Mouse (Mus musculus) spleen, postnatal 14 days (tissue): Measurements from ENCODE around the gene Tmem238l.

Experiments used
- DNase-seq, 2 experiments: peaks; one replicate each; pipeline ENCODE4 v3.0.0; 2021 to 2022; ENCODE audit warnings: low spot score in 2 of 2

The Tmem238l gene

DNA sequence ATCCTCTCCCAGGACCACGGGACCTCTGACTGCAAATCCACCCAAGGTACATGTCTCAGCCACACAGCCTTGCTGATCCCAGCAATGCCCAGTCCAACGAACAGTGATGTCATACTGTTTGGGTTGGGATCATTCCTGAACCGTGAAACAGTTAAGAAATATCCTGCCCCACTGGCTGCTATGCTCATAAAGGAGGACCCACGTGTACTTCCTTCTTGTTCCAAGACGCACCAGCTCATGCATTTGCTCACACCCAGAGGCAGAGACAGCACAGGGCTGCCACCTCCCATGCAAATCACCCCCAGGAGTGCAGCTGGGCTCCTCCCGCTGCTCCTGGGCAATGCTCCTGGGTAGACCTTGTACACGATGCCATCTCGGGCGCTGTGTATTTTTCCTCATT lies at the start of gene Tmem238l:
Tmem238l (plus strand) TSS at position 336 of the 400 bp plus-strand sequence.
- no peak for DNase-seq

DNA sequence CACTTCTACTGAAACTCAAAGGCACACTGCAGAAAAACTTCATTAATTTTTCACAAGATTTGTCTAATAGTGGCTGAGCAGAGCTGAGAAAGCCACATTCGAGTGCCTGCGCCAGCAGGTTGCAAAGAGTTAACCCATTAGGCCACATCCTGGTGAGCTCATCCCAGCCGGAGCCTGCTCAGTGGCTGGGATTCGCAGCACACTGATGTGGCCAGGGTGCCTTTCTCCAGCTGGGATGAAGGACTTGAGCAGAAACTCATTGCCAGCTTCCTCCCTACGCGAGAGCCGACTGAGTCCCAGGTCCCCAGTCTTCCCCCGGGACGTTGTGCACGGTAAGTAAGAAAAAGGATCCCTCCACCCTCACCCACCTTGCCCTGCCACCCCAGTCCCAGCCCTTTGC lies 44.6 kb upstream of the Tmem238l start, which contains the start of gene Pirt:
Pirt (plus strand) TSS at position 171 of the 400 bp plus-strand sequence.
- DNase-seq: no peak

DNA sequence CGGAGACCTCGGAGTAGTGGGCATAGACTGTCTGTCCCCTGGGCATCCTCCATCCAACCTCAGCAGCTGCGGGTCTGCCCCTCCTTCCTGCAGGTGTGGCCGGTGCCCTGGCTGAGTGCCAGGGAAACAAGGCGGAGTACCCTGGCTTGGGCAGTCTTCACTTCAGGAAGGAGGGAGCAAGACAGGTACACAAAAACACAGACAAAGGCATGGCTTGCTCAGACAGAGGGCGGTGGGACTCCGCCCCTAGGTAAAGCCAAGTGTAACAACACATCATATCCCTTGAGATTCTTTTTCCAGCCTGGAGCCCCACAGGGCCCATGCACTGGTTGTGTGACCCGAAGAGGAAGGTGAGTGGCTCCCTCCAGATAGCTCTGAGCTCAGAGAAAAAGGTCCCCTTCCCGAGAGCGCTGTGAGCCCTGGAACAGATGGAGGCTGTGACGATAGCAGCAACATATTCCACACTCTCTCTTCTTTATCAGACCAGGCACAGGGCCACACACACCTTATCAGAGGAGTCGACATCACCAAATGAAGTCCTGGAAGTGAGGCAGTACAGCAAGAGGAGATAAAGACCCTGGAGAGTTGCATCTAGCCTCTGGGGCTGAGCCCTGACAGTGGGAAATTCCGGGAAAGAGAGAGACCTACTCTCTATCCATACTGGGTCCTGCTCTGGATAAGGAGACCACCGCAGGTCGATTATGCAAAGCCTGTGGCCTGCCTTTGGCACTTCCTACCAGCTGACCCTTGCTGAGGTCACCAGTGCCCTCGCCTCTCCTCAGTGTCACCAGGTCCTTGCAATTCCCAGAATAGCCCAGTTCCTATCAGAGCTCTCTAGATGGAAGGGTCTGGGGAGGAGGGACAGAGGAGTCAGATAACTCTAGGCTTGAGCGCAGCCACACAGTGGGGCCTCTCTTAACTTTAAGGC lies 43.6 kb upstream of the Tmem238l start:
- no peak for DNase-seq

DNA sequence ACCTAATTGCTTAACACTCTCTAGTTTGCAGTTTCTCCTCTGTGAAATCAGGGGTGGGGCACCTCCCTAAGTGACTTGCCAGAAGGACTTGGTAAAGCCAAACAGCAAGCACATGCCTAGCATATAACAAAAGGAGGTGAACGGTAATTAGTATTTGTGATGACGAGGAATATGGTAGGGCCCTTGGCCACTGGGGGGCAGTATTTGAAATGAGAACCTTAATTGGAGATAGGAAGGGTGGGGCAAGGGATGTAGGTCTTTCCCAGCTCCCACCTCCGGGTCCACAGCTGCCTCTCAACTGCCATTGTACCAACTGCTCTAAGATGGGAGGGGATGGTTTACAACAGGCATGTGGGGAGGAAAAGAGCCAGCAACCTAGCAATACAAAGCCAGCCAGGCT lies 42.2 kb upstream of the Tmem238l start:
- DNase-seq: no peak

DNA sequence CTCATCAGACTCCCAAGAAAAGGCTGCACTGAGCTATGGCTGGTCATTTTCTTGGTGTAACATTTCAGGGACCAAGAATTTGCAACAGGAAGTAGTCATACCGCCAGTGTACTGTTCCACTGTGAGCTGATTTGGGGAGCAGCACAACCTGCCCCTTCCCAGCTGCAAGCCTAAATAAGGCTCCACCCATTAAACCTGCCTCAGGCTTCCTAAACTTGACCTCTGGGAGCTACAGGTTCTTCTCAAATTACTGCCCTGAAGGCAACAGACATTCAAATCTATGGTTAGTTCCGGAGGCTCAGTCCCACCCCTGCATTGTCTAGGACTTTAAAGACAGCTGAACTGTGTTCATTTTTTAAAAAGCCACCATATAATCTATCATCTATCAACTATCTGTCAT lies 36.4 kb upstream of the Tmem238l start:
- no peak for DNase-seq

DNA sequence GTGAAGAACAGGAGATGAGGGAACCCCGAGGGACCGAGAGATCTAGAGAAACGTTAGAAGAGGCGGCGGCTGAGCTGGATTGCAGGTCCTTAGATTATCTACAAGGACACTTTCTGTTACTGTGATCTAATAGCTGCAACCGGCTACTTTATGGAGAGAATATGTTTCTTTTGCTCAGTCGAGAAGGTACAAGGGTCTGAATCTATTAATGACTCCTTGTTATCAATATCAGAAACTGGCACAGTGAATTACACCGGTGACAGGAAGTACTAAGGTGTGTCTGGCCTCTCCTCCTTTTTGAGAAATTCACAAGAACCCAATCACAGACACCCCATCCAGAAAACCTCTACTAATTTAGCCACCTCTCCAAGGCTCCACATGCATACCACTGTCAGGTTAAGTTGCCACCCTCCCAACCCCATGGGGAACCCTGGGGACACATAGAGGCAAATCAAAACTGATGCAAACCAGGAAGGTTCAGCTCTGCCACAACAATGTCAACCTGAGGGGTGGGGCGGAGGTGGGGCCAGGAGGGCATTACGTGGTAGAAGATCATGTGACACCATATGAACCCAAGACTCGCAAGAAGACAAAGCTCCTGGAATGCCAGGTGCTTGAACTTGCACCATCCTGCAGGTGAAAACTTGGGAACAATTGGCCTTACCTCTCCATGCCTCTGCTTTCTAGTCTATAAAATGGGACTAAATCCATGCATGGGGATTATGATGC lies 32.2 kb upstream of the Tmem238l start:
- DNase-seq: no peak

DNA sequence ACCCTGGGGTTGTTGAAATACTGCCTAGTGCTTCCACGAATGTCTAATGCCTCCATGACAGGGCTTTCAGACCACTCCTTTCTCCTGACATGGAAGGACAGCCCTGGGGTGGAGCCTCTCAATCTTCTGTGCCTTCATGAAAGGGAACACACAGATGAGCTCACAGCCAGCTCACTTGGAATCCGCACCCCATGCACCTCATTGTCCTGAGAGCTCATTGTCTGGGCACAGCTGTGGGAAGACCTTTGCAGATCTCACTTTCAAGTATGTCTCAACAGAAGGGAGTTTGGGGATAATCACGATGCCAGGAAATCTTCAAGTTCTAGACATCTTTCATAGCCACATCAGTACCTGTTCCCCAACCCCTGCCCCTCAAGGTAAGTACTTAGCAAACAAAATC lies 28.1 kb upstream of the Tmem238l start:
- DNase-seq: no peak

DNA sequence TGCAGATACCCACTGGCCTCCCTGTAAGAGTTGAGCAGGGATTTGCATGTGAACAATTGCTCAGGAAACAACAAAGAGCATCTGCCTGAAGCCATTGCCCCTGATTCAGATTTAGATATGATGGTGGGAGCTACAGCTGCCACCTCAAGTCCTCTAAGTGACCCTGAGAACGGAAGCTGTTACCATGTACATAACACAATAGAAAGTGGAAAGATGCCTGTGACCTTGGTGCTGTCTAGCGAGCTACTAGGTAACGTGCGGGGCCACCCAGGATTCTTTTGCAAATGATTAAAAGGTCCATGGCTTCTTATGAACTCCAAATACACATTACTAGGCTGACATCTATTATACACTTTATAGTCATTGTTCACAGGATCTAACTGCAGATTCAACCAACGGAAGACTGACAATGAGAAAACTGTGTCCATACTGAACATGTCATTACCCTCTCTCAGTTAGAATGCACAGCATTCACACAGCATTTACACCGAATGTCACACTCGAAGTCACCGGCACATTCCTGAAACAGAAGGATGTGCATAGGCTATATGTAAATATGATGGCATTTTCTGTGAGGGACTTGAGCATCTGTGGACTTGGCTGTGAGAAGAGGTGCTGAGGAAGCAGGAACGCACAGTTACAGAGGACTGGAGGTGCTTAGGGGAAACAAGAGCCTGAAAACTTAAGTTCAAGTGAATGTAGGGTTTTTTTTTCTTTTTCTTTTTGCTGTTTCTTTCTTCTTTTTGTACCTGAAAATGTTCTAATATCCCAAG lies 23.4 kb upstream of the Tmem238l start:
- no peak for DNase-seq

DNA sequence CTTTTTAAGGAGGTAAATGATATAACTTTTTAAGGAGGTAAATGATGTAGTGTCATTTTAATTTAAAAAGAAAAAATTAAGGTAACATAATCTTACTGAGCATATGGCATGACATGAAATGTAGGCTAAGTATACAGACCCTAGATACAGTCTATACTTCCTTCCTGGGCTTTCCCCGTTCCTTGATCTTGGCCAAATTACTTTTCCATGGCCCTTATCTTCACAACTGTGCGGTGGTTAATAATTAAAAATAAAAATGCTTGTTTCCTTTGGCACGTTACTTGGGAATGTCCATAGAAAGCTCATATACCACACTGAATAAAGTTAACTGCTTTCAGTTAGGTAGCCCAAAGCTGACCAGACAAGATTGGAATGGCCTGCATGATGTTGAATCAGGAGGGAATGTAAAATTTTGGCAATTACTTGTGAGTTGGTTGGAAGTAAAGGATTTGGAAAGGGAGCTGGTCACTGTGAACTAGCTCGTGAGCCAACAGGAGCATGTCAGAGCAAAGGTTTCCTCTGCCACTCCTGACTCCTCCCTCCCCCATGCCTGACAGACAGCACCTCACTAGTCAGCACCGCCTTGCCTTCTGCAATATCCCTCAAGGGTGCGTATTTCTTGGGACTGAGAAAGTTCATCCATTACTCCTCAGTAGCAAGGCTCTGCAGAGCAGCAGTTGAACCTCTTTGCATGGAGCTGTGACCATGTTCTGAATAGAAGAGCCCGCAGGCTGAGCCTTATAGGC lies 21.8 kb upstream of the Tmem238l start:
- no peak for DNase-seq

DNA sequence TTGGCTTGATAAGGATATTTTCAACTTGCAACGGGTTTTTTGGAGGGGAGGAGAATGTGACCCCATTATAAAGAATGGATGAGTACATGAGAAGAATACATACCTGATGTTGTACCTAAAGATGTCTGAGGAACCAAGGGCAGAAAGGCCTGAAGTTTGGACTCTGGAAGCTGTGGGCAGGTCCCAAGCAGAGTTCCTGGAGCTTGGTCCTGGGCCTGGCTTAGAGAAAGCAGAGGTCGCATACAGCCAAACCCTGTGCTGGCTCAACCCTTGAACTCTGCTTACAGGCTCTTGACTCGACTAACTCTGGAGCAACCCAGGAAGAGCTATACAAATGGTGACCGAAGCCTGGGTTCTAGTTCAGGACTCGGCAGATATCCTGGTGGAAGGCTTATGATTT lies 14.4 kb upstream of the Tmem238l start:
- DNase-seq: no peak

DNA sequence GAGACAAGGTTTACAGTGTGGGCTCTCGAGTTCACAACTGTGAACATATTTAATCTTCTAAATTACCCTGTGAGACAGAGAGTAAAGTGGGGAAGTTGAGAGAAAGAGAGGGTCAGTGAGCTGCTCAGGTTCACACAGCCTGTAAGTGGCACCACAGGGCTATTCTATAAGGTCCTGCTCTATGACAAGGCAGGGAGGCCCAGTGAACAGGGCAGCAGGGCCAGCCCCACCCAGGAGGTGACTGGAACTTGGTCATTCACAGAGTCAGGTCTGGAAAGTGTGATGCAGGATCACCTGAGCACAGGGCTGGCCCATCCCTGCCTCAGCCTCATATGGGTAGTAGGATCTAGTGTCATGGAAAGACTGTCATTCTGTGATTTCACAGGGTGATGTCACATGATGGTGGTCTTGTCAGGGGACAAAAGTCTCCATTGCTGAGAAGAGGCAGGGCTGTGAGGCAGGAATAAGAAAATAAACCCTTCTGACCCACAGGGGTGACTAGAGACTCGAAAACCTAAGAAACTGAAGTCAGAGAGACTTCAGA lies 11.1 kb upstream of the Tmem238l start:
- DNase-seq: no peak

DNA sequence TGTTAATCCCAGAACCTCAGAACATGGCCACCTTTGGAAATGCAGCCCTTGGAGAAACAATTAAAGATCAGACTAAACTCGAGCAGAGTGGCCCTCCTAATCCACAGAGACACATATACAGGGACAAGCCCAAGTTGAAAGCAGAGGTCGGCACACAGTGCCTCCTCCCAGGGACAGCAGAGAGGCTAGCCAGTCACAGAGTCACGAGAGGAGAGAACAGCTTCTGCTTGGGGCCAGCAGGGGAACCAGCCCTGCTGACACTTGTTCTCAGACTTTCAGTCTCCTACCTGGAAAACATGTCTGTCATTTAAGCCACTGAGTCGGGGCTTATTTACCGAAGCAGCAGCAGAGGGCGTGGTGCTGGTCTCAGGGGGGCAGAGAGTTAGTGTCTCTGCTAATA lies 9.9 kb upstream of the Tmem238l start:
- DNase-seq: no peak

DNA sequence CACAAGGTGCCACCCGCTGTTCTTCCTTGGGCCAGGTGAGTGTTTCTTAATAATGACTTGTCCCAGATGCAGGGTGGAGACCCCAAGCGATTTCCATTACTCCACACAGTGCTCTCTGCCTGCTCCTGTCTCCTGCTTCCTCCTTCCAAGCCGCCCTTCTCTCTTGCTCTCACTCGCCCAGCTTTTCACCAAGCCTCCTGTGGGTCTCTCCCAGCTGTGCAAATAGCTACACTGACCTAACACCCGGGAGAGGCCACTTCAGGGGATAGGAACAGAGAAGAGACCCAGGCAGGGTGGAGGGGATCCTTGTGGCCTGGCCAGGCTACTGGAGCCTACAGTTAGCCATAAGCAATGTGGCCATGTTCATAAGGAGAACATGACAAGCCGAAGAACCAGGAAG lies 9.5 kb upstream of the Tmem238l start:
- no peak for DNase-seq

DNA sequence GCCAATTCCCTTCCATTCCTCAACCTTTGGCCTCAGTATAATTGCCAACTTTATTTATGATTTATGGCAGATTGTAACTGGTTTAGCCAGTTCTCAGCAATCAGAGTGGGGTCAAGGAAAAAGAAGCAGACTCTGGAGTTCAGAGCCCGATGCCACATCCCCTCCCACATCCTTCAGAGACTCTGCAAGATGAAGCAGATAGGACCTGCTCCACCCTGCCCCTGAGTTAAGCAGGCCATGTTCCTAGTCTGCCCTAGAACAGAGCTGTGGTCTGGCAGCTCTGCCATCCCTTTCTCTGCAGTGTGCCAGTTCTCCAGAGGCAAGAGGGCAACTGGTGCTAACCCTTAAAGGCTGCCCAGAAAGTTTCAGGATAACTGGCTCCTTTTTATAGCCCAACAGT lies 4.4 kb downstream of the Tmem238l start:
- DNase-seq: no peak

DNA sequence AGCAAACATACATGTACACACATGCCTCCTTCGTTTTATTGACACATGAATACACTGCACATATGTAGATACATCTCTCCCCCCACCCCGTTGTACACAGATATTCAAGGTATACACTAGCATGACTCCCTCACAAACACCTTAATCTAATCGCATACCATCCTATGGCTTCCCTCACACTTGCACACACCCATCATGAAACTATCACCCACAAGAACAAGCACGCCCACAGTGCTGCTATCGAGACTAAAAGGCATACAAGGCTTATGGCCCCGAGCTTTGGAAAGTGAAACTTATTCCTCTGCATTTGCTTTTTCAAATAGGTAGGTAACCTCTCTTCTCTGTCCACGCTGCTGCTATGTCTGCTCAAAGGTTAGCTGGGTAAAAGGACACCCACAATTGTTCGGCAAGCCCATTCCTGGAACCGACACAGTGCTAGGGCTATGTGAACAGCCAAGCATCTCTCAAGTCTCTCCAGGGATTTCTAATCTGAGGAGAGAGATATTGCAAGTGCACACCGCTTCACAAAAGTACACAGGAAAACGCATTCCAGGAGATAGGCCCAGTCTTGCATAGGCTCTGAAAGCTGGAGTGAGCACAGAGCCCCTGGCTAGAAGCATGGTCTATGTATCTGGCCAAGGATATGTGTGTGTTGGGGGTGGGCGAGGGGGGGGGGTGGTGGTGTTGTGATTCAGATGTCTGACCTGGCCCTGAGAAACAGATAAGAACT lies 5.2 kb downstream of the Tmem238l start:
- DNase-seq: no peak

DNA sequence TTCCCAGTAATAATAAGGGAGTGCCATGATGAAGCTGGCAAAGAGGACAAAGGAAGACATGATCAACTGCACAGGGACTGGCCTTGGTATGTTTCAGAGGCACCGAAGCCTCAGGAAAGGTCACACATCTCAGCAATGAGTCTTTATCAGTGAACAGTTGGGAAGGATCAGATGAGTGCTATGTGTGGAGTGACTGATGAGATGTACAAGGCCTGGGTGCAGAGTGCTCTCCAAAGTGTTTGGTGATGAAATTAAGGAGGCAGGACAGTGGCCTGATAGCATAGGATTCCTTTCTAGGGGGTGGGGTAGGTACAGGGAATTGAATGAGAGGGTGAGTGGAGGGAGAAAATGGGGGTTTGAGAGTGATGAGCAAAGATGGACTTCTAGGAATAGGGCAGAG lies 7.0 kb downstream of the Tmem238l start:
- no peak for DNase-seq

DNA sequence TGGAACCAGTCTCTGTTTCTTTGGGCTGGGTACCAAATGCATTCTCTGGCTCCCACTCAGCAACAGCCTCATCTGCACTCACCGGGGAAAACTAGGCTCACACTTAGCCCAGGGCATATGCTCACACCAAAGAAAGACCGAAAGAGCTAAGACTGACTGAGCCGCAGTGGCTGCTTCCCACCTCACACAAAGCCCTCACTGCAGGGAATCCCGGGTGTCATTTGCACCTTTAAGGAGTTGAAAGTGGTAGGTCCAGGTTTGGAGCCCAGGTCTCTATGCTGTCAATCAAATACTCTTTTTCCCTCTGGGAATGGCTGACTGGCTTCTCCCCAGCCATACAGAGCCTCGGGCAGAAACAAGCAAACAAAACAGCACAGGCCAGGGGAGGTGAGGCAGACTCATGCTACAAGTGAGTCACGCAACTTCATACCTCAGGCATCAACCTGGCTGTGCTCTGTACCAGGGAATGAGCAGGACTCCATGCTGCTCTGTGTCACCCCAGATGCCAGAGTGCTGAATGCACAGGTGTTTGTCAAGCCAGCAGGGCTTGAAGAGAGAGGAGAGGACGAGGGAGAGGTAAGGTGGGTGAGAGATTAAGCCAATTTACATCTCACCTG lies 10.2 kb downstream of the Tmem238l start:
- DNase-seq: no peak

DNA sequence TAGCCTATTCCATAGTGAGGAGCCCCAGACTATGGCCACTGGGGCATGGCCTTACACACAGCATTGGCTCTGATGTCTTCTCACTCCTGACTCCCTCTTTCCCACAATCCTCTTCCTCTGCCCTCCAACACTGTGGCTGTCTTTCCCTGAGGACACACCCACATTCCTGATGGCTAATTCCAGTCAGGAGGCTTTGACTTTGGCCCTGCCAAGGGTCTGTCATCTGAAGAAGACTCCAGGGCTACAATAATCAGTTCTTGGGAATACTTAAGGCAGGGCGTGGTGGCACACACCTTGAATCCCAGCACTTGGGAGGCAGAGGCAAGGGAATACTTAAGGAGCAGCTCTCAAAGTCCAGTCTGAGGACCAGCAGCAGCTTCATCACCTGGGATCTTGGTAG lies 12.1 kb downstream of the Tmem238l start:
- no peak for DNase-seq

DNA sequence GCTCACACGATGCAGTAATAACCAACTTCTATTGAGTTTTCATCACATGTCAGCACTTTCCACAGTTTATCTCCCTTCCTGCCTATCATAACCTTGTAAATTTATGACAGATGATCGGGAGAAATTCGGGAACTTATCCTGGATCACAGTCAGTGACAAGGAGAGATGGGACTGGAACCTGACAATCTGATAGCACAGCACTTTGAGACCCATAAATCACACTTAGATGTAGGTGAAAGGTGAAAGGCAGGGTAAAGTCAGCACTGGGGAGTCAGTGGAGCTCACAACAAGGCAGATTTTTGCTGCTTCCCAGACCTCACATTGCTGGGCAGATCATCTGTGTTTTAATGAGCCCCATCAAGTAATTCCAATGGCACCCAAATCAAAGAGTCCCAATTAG lies 17.1 kb downstream of the Tmem238l start:
- DNase-seq: no peak
